Mouse (Mus musculus) heart, adult 11 months (tissue): ENCODE data around the gene 1700020A23Rik.

Experiments used
- DNase-seq: peaks from one replicate; pipeline ENCODE4 v3.0.0; 2022

The 1700020A23Rik gene

DNA sequence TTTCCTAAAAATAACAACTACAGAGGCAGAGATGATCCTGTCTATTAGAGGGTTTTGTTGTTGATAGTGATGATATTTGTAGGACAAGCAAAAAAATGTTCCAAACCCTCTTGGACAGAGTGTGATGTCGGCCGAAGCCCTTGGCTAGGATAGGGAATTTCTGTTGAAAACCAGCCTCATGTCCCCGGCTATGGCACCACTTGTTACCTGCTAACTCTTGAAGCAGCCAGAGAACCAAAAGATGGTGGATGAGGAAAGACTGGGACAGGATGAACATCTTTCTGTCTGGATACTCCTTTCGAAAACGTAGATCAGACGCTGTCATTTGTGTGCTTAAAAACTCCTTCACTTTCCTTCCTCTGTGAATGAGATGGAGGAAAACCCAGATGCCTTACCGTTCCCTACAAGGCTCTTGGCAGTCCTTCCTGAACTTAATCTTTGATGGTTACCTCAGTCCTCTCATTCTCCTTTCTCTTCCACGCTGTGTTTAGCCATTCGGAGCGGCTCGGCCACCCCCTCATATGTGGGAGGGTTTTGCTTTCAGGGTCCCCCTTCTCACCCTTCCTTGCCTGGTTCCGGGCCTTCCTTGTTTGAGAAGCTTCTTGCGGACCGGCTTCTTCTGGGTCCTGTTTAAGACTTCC is 46.1 kb downstream of the 1700020A23Rik start:
- DNase-seq, result peak; percentile 89

DNA sequence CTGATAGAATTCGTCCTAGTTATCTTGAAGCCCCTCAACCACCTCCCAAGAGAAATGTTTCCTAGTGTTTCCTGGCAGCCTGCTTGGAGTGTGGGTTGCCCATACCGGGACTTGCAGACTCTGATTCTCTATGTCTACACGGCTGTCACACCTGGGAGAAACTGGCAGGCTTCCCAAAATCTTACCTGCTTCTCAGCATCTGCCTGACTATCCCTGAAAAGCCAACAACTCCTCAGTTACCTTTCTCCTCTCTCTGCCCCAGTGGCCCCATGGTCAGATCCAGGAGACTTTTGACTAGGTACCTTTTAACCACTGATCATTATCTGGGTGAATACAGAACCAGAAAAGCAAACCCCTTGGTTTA is 46.6 kb downstream of the 1700020A23Rik start:
- peak; percentile 85 for DNase-seq

DNA sequence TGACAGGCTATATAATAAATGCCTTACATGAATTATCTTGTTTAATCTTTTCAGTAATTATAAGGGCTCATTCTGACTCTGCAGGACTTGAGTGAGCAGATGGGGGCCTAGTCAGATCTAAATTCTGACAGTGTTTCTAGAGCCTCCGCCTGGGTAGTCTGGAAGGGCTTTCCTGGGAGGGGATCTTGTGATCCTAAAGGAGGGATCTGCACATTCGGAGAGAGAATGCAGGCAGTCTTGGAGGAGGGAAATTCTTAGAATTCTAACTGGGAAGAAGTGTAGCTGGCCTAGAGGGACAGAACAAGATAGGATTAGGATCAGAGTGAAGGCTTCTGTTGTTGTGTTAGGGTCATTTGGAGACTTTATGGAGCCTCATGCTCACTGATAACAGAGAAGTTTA is 47.2 kb downstream of the 1700020A23Rik start:
- peak; percentile 52 for DNase-seq

DNA sequence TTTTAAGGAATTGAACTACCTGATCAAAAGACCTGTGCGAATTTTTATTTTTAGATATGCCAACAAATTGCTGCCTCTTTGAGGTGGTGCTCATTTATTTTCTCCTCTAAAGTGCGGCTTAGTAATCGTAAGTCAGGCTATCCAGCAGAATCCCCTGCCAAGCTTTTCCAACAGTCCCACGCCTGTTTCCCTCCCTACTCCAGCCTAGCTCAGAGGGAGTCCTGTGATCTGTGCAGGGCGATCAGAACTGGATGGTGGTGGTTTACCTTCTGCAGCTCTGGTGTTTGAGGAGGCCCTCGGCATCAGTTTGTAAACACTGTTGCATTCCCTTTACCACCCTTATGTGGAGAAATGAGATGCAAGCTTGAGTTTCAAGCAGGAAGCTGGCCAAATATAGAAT is 48.4 kb downstream of the 1700020A23Rik start:
- DNase-seq, result peak; percentile 90

DNA sequence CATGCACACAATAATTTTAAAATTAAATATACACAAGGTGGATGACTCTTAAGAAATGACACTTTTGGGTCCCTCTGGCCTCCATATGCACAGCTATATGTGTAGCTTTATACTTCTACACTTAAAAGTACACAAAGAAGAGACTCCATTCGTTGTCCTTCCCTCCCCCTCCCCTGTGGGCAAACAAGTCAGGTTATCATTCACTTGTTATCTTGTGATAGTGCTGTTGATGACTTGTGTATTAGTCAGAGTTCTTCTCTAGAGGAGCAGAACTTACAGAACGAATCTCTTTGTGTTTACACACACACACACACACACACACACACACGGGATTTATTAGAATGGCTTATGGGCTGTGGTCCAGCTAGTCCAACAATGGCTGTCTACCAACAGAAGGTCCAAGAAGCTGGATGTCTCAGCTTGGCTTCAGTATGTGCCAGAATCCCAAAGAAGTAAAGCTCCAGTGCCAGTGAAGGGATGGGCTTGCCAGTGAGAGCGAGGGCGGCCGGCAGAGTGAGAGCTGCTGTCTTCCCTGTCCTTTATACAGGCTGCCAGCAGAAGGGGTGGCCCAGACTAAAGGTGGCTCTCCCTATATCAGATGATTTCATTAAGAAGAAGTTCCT is 49.8 kb downstream of the 1700020A23Rik start:
- no peak for DNase-seq
